Mouse (Mus musculus) hindbrain, postnatal 0 days (tissue): ENCODE data around the gene Erc2. TPM values are rescaled to one million over a fixed set of nuclear protein-coding genes. Genes with fewer than 3 reads are reported as not detected.

ENCODE experiments used
- ATAC-seq: fragments of 200-750 bp; cut with Nextera tagmentation; 2 replicates; pipeline ENCODE4 v1.8.0; 2017; ENCODE audit warnings: mild to moderate bottlenecking, moderate TSS enrichment, moderate library complexity
- DNase-seq: peaks from one replicate; pipeline ENCODE4 v3.0.0-alpha.2; 2015; ENCODE audit warnings: low spot score
- H3K27ac ChIP-seq: fragments of 300-500 bp; sonication (generic); 2 replicates; pipeline ENCODE4 v1.5.1; 2014; ENCODE audit warnings: mild to moderate bottlenecking
- H3K27me3 ChIP-seq: fragments of 300-500 bp; sonication (generic); 2 replicates; pipeline ENCODE4 v1.6.1; 2014; ENCODE audit warnings: low read length, mixed read lengths; ENCODE audit not compliant: insufficient read depth
- H3K36me3 ChIP-seq: fragments of 300-500 bp; sonication (generic); 2 replicates; pipeline ENCODE4 v1.6.1; 2014; ENCODE audit warnings: low read length, mixed read lengths; ENCODE audit not compliant: insufficient read depth
- H3K4me1 ChIP-seq: fragments of 300-500 bp; sonication (generic); 2 replicates; pipeline ENCODE4 v1.6.1; 2014; ENCODE audit warnings: antibody characterized with exemption, low read length, mixed read lengths; ENCODE audit not compliant: insufficient read depth
- H3K4me2 ChIP-seq: fragments of 300-500 bp; sonication (generic); 2 replicates; pipeline ENCODE4 v1.6.1; 2014; ENCODE audit warnings: low read depth, mild to moderate bottlenecking, low read length, moderate library complexity, mixed read lengths
- H3K4me3 ChIP-seq: fragments of 300-500 bp; sonication (generic); 2 replicates; pipeline ENCODE4 v1.5.1; 2014; ENCODE audit warnings: low read length
- H3K9ac ChIP-seq: fragments of 300-500 bp; sonication (generic); replicated peaks from 2 replicates; pipeline ENCODE4 v1.6.1; 2014; ENCODE audit warnings: mild to moderate bottlenecking, low read length, moderate library complexity, mixed read lengths
- H3K9me3 ChIP-seq: fragments of 300-500 bp; sonication (generic); 2 replicates; pipeline ENCODE4 v1.6.1; 2016; ENCODE audit warnings: low read length, mixed read lengths
- CTCF ChIP-seq: IDR thresholded peaks from 2 replicates; pipeline ENCODE4 v1.5.1; 2016; ENCODE audit warnings: antibody characterized with exemption, control low read depth, low read depth
- WGBS: fragments of 180-500 bp; shearing (Covaris S2); extraction: QIAGEN DNeasy Blood & Tissue Kit; methylation state at CpG from one replicate; pipeline ENCODE4 v1.1.7; 2014; 5-methylcytosine and 5-hydroxymethylcytosine counted together
- polyA plus RNA-seq: library from polyadenylated mRNA; unstranded; fragments of >200 nt; fragmentation: Nextera tagmentation; extraction: Ambion mirVana; gene quantifications from 2 replicates; pipeline ENCODE4 v1.2.1, GENCODE M21; 2015
- total RNA-seq: library from RNA; depleted of rRNA; stranded (reverse); fragments of >200 nt; gene quantifications from 2 replicates; pipeline ENCODE4 v1.2.3, GENCODE M21; 2014

Erc2 gene
- total and polyA plus RNA-seq, 2 experiments from 2014 or later: 71.0 to 104 TPM

GRCm38 (mm10) chr14:27822566-27822965, 200.3 kb downstream of the Erc2 start:
- Histone ChIP-seq H3K36me3 (no peaks in the 10 kb centered on the region), H3K4me3 (no peak overlapping the region), H3K4me2 (no peak overlapping the region), H3K9ac (no peak overlapping the region), H3K9me3 (no peaks in the 10 kb centered on the region), H3K4me1 (no peaks in the 10 kb centered on the region), H3K27me3 (no peaks in the 10 kb centered on the region), H3K27ac (no peak overlapping the region)
- no peak for TF ChIP-seq CTCF
- DNase-seq (no peak), ATAC-seq (no peak)
- 88% methylated on average over 6 of the region's 6 CpGs for WGBS

GRCm38 (mm10) chr14:27823048-27823447, 200.8 kb downstream of the Erc2 start:
- Histone ChIP-seq H3K4me1 (no peaks in the 10 kb centered on the region), H3K27me3 (no peaks in the 10 kb centered on the region), H3K27ac (no peak overlapping the region), H3K36me3 (no peaks in the 10 kb centered on the region), H3K4me2 (no peak overlapping the region), H3K4me3 (no peak overlapping the region), H3K9me3 (no peaks in the 10 kb centered on the region), H3K9ac (no peak overlapping the region)
- no peak for DNase-seq
- 67% methylated on average over 3 of the region's 3 CpGs for whole genome bisulfite sequencing
- ATAC-seq: no peak
- no peak for TF ChIP-seq CTCF

- DNase-seq (no peak), ATAC-seq (no peak)
- WGBS: 80% methylated on average over 6 of the region's 6 CpGs
- TF ChIP-seq CTCF: no peak
- Histone ChIP-seq H3K9me3 (no peaks in the 10 kb centered on the region), H3K4me1 (no peaks in the 10 kb centered on the region), H3K4me2 (no peak overlapping the region), H3K27ac (no peak overlapping the region), H3K4me3 (no peak overlapping the region), H3K9ac (no peak overlapping the region), H3K27me3 (no peaks in the 10 kb centered on the region), H3K36me3 (no peaks in the 10 kb centered on the region)
Observed at GRCm38 (mm10) chr14:27823897-27824296, 201.7 kb downstream of the Erc2 start.

- Histone ChIP-seq H3K27me3 (no peaks in the 10 kb centered on the region), H3K36me3 (no peaks in the 10 kb centered on the region), H3K4me2 (no peak overlapping the region), H3K4me1 (no peaks in the 10 kb centered on the region), H3K4me3 (no peak overlapping the region), H3K9ac (no peak overlapping the region), H3K27ac (no peak overlapping the region), H3K9me3 (no peaks in the 10 kb centered on the region)
- ATAC-seq: no peak
- 93% methylated on average over 1 of the region's 1 CpGs for WGBS
- TF ChIP-seq CTCF: no peak
- no peak for DNase-seq
Observed at GRCm38 (mm10) chr14:27826829-27827228, 204.6 kb downstream of the Erc2 start.

- no peaks in the 10 kb centered on the region for H3K4me1 ChIP-seq
- ATAC-seq (no peak), DNase-seq (no peak)
- no peak for TF ChIP-seq CTCF
- H3K9ac ChIP-seq: no peak overlapping the region
- H3K27ac ChIP-seq: no peak overlapping the region
- H3K4me3 ChIP-seq: no peak overlapping the region
- H3K36me3 ChIP-seq: no peaks in the 10 kb centered on the region
- H3K9me3 ChIP-seq: no peaks in the 10 kb centered on the region
- no peaks in the 10 kb centered on the region for H3K27me3 ChIP-seq
- no peak overlapping the region for H3K4me2 ChIP-seq
- WGBS: 51% methylated on average over 2 of the region's 2 CpGs
Observed at GRCm38 (mm10) chr14:27828089-27828488, 205.9 kb downstream of the Erc2 start.

GRCm38 (mm10) chr14:27832196-27832595, 210.0 kb downstream of the Erc2 start:
- DNase-seq (no peak), ATAC-seq (no peak)
- Histone ChIP-seq H3K9ac (no peak overlapping the region), H3K4me1 (no peaks in the 10 kb centered on the region), H3K27me3 (no peaks in the 10 kb centered on the region), H3K27ac (no peak overlapping the region), H3K4me3 (no peak overlapping the region), H3K36me3 (no peaks in the 10 kb centered on the region), H3K4me2 (no peak overlapping the region), H3K9me3 (no peaks in the 10 kb centered on the region)
- TF ChIP-seq CTCF: no peak
- 76% methylated on average over 4 of the region's 4 CpGs for WGBS

- no peak for TF ChIP-seq CTCF
- no peak overlapping the region for H3K4me2 ChIP-seq
- H3K4me3 ChIP-seq: no peak overlapping the region
- DNase-seq (no peak), ATAC-seq (no peak)
- no peak overlapping the region for H3K27ac ChIP-seq
- no peaks in the 10 kb centered on the region for H3K4me1 ChIP-seq
- H3K36me3 ChIP-seq: no peaks in the 10 kb centered on the region
- no peak overlapping the region for H3K9ac ChIP-seq
- WGBS: 79% methylated on average over 1 of the region's 1 CpGs
- H3K27me3 ChIP-seq: no peaks in the 10 kb centered on the region
- H3K9me3 ChIP-seq: no peaks in the 10 kb centered on the region
Observed at GRCm38 (mm10) chr14:27835351-27835750, 213.1 kb downstream of the Erc2 start.
